Mouse (Mus musculus) midbrain, embryonic 10.5 days (tissue): ENCODE results near the gene Soat2. TPM values are rescaled to one million over a fixed set of nuclear protein-coding genes. Genes with fewer than 3 reads are reported as not detected.
A peak's percentile ranks its signal among the peaks of the same experiment; 100 is the strongest.

ENCODE experiments used
- DNase-seq: peaks from one replicate; pipeline ENCODE4 v3.0.0-alpha.2; 2017; ENCODE audit warnings: low spot score
- H3K27ac ChIP-seq: fragments of 300-500 bp; sonication (generic); replicated peaks from 2 replicates; pipeline ENCODE4 v1.5.1; 2016; ENCODE audit warnings: mild to moderate bottlenecking
- H3K27me3 ChIP-seq: fragments of 300-500 bp; sonication (generic); 2 replicates; pipeline ENCODE4 v1.6.1; 2016; ENCODE audit warnings: low read depth, mild to moderate bottlenecking; ENCODE audit not compliant: poor library complexity, severe bottlenecking
- H3K36me3 ChIP-seq: fragments of 300-500 bp; sonication (generic); 2 replicates; pipeline ENCODE4 v1.6.1; 2016; ENCODE audit warnings: mild to moderate bottlenecking, moderate library complexity
- H3K4me1 ChIP-seq: fragments of 300-500 bp; sonication (generic); 2 replicates; pipeline ENCODE4 v1.6.1; 2016
- H3K4me3 ChIP-seq: fragments of 300-500 bp; sonication (generic); 2 replicates; pipeline ENCODE4 v1.5.1; 2016; ENCODE audit warnings: mild to moderate bottlenecking, moderate library complexity
- H3K9me3 ChIP-seq: fragments of 300-500 bp; sonication (generic); replicated peaks from 2 replicates; pipeline ENCODE4 v1.6.1; 2016; ENCODE audit warnings: mild to moderate bottlenecking
- WGBS: fragments of 180-500 bp; shearing (Covaris S2); methylation state at CpG from one replicate; pipeline ENCODE4 v1.1.7; 2016; 5-methylcytosine and 5-hydroxymethylcytosine counted together
- polyA plus RNA-seq: library from polyadenylated mRNA; unstranded; fragments of >200 nt; fragmentation: Nextera tagmentation; extraction: Ambion mirVana; gene quantifications from 2 replicates; pipeline ENCODE4 v1.2.1, GENCODE M21; 2016

Soat2 gene
- polyA plus RNA-seq, 1 experiment from 2014 or later, result 0.20 TPM

DNA sequence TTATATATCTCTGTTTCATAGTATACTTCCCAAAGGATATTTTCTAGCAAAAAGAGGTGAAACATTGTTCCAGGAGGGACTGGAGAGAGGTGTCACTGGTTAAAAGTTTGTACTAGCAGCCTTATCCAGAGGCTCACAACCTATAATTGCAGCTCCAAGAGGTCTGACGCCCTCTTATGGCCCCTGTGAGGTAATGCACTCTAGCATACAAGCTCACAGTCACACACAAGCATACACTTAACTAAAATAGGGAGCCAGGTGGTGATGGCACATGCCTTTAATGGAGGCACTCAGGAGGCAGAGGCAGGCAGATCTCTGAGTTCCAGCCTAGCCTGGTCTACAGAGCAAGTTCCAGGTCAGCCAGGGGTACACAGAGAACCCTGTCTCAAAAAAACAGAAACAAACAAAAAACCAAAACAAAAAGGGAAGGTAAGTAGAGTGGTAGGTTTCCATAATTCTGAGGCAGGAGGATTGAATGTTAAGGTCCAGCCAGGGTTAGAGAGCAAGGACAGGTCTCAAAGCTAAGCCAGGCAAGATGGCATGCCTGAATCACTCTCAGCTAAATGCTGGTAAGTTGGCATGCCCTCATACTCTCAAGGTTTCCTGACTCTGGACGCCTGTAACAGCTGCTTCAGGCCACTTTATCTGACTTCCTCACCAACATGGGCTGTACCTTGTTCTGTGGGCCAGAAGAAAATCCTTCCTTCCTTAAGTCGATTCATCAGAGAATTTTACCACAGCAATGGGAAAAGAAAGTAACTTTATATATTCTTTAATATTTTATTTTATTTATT, 13.8 kb downstream of the Soat2 start:
- DNase-seq, result no peak
- peaks cover 6% of the 10 kb centered on the region; the same call in 1 of the 2 replicates for H3K4me1 ChIP-seq
- H3K4me3 ChIP-seq, result no peak overlapping the region
- no peaks in the 10 kb centered on the region for H3K27me3 ChIP-seq
- WGBS, result 64% methylated on average over 3 of the region's 3 CpGs
- no peak overlapping the region for H3K27ac ChIP-seq
- no peaks in the 10 kb centered on the region for H3K36me3 ChIP-seq
- H3K9me3 ChIP-seq, result no peaks in the 10 kb centered on the region

- Histone ChIP-seq H3K36me3 (no peaks in the 10 kb centered on the region), H3K4me3 (no peak overlapping the region), H3K4me1 (peaks cover 4% of the 10 kb centered on the region; the same call in 1 of the 2 replicates), H3K27me3 (no peaks in the 10 kb centered on the region), H3K9me3 (no peaks in the 10 kb centered on the region), H3K27ac (no peak overlapping the region)
- WGBS, result 61% methylated on average over 6 of the region's 6 CpGs
- no peak for DNase-seq
Observed at GRCm38 (mm10) chr15:102165468-102166100, 15.3 kb downstream of the Soat2 start.

DNA sequence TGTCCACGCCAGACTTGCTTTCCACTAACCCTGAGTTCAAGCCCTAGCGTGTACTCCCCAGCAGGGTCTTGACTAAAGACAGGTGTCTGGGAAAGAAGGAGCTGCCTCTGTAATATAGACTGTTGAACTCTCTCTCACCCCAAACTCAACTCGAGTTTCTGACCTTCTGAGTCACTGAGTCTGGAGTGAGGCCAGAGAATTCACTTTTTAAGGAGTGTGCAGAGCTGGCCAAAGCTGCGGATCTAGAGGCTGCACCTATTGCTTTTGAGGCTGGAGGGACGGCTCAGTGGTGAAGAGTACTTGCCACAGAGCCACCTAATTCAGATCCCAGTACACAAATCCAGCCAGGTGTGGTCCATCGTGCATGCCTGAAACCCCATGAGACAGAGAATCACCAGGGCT, 17.3 kb downstream of the Soat2 start:
- H3K4me1 ChIP-seq, result no peaks in the 10 kb centered on the region
- no peaks in the 10 kb centered on the region for H3K36me3 ChIP-seq
- no peak overlapping the region for H3K27ac ChIP-seq
- H3K27me3 ChIP-seq, result no peaks in the 10 kb centered on the region
- H3K9me3 ChIP-seq, result no peaks in the 10 kb centered on the region
- WGBS, result 71% methylated on average over 6 of the region's 6 CpGs
- no peak overlapping the region for H3K4me3 ChIP-seq
- DNase-seq, result no peak

- Histone ChIP-seq H3K4me3 (no peak overlapping the region), H3K27me3 (no peaks in the 10 kb centered on the region), H3K27ac (no peak overlapping the region), H3K9me3 (no peaks in the 10 kb centered on the region), H3K4me1 (no peaks in the 10 kb centered on the region), H3K36me3 (no peaks in the 10 kb centered on the region)
- DNase-seq, result no peak
- WGBS, result 76% methylated on average over 2 of the region's 2 CpGs
Observed at GRCm38 (mm10) chr15:102169064-102169463, 18.7 kb downstream of the Soat2 start.

DNA sequence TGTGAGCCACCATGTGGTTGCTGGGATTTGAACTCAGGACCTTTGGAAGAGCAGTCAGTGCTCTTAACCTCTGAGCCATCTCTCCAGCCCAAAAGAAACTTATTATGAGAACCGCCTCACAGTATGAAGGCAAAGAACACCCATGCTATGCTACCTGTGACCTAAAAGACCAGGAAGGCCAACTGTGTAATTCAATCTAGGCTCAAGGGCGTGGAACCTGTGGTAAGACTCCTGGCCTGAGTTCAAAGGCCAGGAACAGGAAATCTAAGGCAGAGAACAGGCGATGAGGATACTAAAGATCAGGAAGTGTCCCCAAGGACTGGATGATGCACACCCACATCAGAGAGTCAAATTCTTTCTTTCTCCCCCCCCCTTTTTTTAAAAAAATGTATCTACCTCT, 23.3 kb downstream of the Soat2 start:
- WGBS, result 83% methylated on average over 3 of the region's 3 CpGs
- no peak for DNase-seq

GRCm38 (mm10) chr15:102175736-102176319, 25.5 kb downstream of the Soat2 start:
- DNase-seq, result no peak
- WGBS, result 91% methylated on average over 16 of the region's 16 CpGs
- no peaks in the 10 kb centered on the region for H3K9me3 ChIP-seq
- no peak overlapping the region for H3K4me3 ChIP-seq
- no peaks in the 10 kb centered on the region for H3K27me3 ChIP-seq
- H3K4me1 ChIP-seq, result no peaks in the 10 kb centered on the region
- no peak overlapping the region for H3K27ac ChIP-seq
- 0 out of 2 replicates have a peak, but pooled peaks cover 3% of the 10 kb centered on the region for H3K36me3 ChIP-seq

More for the DNA sequence above, 23.3 kb downstream of the Soat2 start:
- H3K4me1 ChIP-seq, result no peaks in the 10 kb centered on the region
- H3K27me3 ChIP-seq, result no peaks in the 10 kb centered on the region
- H3K36me3 ChIP-seq, result no peaks in the 10 kb centered on the region
- no peak overlapping the region for H3K27ac ChIP-seq
- no peaks in the 10 kb centered on the region for H3K9me3 ChIP-seq
- H3K4me3 ChIP-seq, result no peak overlapping the region

- Histone ChIP-seq H3K27ac (no peak overlapping the region), H3K4me1 (no peaks in the 10 kb centered on the region), H3K27me3 (no peaks in the 10 kb centered on the region), H3K36me3 (0 out of 2 replicates have a peak, but pooled peaks cover 3% of the 10 kb centered on the region), H3K4me3 (no peak overlapping the region), H3K9me3 (no peaks in the 10 kb centered on the region)
- WGBS, result 90% methylated on average over 7 of the region's 7 CpGs
- no peak for DNase-seq
Observed at GRCm38 (mm10) chr15:102176571-102177316, 26.4 kb downstream of the Soat2 start.

DNA sequence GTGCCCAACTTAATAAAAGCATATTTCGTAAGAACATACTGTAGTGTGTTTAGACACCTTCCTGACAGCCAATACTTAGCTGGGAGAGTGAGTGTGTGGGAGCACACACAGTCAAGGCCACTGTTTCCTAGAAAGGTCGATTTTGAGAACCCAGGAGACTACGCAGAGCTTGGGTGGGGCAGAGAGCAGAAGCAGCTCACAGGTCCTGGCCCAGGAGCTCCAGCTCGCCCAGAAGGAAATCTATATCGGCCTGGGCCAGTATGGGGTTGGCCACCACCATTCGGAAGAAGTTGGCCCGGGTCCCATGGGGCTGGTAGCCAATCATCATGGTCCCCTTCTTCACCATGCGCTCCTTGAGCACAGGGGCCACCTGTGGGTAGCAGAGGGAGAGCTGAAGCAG, 27.1 kb downstream of the Soat2 start:
- 85% methylated on average over 8 of the region's 8 CpGs for WGBS
- H3K9me3 ChIP-seq, result no peaks in the 10 kb centered on the region
- 0 out of 2 replicates have a peak, but pooled peaks cover 3% of the 10 kb centered on the region for H3K36me3 ChIP-seq
- H3K4me3 ChIP-seq, result no peak overlapping the region
- no peaks in the 10 kb centered on the region for H3K4me1 ChIP-seq
- DNase-seq, result no peak
- no peaks in the 10 kb centered on the region for H3K27me3 ChIP-seq
- no peak overlapping the region; the same call in 1 of the 2 replicates for H3K27ac ChIP-seq

DNA sequence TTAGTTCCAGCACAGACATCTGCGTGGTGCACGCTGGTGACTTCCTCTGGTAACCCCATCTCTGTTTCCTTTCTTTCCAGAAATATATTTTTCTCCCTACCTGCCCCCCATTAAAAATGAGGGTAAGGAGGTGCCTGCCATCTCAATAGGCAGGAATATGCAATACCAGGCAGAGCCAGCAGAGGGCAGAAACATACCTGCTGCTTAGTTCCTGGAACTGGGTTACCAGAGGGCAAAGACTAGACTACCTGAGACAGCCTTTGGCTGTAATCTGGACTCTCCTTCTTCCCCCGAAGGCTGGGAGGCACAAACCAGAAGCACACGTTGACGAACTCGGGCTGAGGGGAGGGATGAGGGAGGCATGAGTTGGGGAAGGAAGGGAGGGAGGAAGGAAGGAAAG, 28.0 kb downstream of the Soat2 start:
- Histone ChIP-seq H3K27me3 (no peaks in the 10 kb centered on the region), H3K9me3 (no peaks in the 10 kb centered on the region), H3K27ac (no peak overlapping the region), H3K36me3 (0 out of 2 replicates have a peak, but pooled peaks cover 5% of the 10 kb centered on the region), H3K4me1 (no peaks in the 10 kb centered on the region), H3K4me3 (no peak overlapping the region)
- peak; percentile 63 for DNase-seq
- 21% methylated on average over 6 of the region's 6 CpGs for WGBS

DNA sequence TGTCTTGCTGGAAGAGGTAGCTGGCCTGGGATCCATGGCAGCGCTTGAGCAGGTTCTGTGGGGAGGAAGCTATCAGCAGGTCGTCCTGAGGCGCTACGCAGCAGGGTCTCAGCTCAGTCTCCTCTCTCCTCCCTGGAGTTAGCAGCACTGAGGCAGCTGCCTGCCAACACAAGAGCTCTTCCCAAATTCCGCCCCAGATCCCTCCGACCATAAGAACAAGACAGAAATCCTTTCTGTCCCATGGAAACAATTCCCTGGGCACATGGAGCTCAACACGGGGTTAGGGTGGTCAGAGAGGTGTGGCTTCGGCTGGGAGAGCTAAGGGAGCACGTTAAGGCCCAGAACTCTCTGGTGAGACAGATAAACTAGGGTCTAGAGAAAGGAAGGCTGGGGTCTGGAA, 28.8 kb downstream of the Soat2 start:
- H3K27me3 ChIP-seq, result no peaks in the 10 kb centered on the region
- DNase-seq, result no peak
- no peaks in the 10 kb centered on the region for H3K4me1 ChIP-seq
- H3K27ac ChIP-seq, result 0 out of 2 replicates have a peak overlapping the region, but pooled peaks have one; percentile 4
- peaks cover 11% of the 10 kb centered on the region; the same call in 1 of the 2 replicates for H3K36me3 ChIP-seq
- H3K4me3 ChIP-seq, result no peak overlapping the region
- WGBS, result 74% methylated on average over 9 of the region's 9 CpGs
- H3K9me3 ChIP-seq, result no peaks in the 10 kb centered on the region

- Histone ChIP-seq H3K27ac (no peak overlapping the region), H3K27me3 (no peaks in the 10 kb centered on the region), H3K36me3 (peaks cover 16% of the 10 kb centered on the region; the same call in 1 of the 2 replicates), H3K9me3 (no peaks in the 10 kb centered on the region), H3K4me1 (no peaks in the 10 kb centered on the region), H3K4me3 (no peak overlapping the region)
- DNase-seq, result no peak
- WGBS, result 92% methylated on average over 14 of the region's 14 CpGs
Observed at GRCm38 (mm10) chr15:102179924-102180323, 29.6 kb downstream of the Soat2 start.

- H3K4me1 ChIP-seq, result 0 out of 2 replicates have a peak, but pooled peaks cover 4% of the 10 kb centered on the region
- 88% methylated on average over 3 of the region's 3 CpGs for WGBS
- no peaks in the 10 kb centered on the region for H3K9me3 ChIP-seq
- H3K27me3 ChIP-seq, result no peaks in the 10 kb centered on the region
- no peak overlapping the region for H3K27ac ChIP-seq
- no peak for DNase-seq
- H3K36me3 ChIP-seq, result peaks cover 34% of the 10 kb centered on the region; the same call in 1 of the 2 replicates
- H3K4me3 ChIP-seq, result no peak overlapping the region
Observed at GRCm38 (mm10) chr15:102183076-102183475, 32.8 kb downstream of the Soat2 start.
